Mouse (Mus musculus) ES-Bruce4 (cell line): Measurements from ENCODE around the gene Gnb5. TPM values are rescaled to one million over a fixed set of nuclear protein-coding genes. Genes with fewer than 3 reads are reported as not detected.

ENCODE experiments used
- H3K27ac ChIP-seq: 2 replicates; pipeline ENCODE4 v1.5.1; 2012; ENCODE audit warnings: low read length, inconsistent platforms; ENCODE audit not compliant: insufficient read depth
- H3K27me3 ChIP-seq: 2 replicates; pipeline ENCODE4 v1.6.1; 2012; ENCODE audit warnings: mild to moderate bottlenecking, low read length, inconsistent platforms; ENCODE audit not compliant: control insufficient read depth, poor library complexity, insufficient read depth, severe bottlenecking
- H3K36me3 ChIP-seq: 2 replicates; pipeline ENCODE4 v1.6.1; 2012; ENCODE audit warnings: inconsistent platforms, mild to moderate bottlenecking, low read length, moderate library complexity; ENCODE audit not compliant: control insufficient read depth, poor library complexity, insufficient read depth, severe bottlenecking
- H3K4me1 ChIP-seq: one replicate; pipeline ENCODE4 v1.8.1; 2011; ENCODE audit warnings: low read length; ENCODE audit not compliant: control insufficient read depth, insufficient read depth
- H3K4me3 ChIP-seq: 2 replicates; pipeline ENCODE4 v1.5.1; 2011; ENCODE audit warnings: low read depth, mild to moderate bottlenecking, low read length
- H3K9ac ChIP-seq: 2 replicates; pipeline ENCODE4 v1.6.1; 2012; ENCODE audit warnings: low read depth, mild to moderate bottlenecking, inconsistent platforms; ENCODE audit not compliant: poor library complexity, severe bottlenecking
- H3K9me3 ChIP-seq: replicated peaks from 2 replicates; pipeline ENCODE4 v1.6.1; 2012; ENCODE audit warnings: mild to moderate bottlenecking, low read length, inconsistent platforms; ENCODE audit not compliant: control insufficient read depth, poor library complexity, insufficient read depth, severe bottlenecking
- CTCF ChIP-seq: IDR thresholded peaks from one replicate; pipeline ENCODE4 v1.8.1; 2011; ENCODE audit warnings: low read depth, low read length
- EP300 ChIP-seq: IDR thresholded peaks from 2 replicates; pipeline ENCODE4 v1.6.1; 2011; ENCODE audit warnings: low read depth, low read length; ENCODE audit not compliant: insufficient read depth
- POLR2A ChIP-seq: IDR thresholded peaks from one replicate; pipeline ENCODE4 v1.8.1; 2011; ENCODE audit warnings: low read length; ENCODE audit not compliant: insufficient read depth
- polyA plus RNA-seq: library from polyadenylated mRNA; stranded (reverse); fragments of >200 nt; gene quantifications from 2 replicates; pipeline ENCODE4 v1.2.4, GENCODE M21; 2011; ENCODE audit warnings: low read depth; ENCODE audit not compliant: missing spikeins, insufficient read depth, insufficient read length

Gnb5 gene
- 3.3 and 6.5 TPM in 2 replicates for polyA plus RNA-seq

DNA sequence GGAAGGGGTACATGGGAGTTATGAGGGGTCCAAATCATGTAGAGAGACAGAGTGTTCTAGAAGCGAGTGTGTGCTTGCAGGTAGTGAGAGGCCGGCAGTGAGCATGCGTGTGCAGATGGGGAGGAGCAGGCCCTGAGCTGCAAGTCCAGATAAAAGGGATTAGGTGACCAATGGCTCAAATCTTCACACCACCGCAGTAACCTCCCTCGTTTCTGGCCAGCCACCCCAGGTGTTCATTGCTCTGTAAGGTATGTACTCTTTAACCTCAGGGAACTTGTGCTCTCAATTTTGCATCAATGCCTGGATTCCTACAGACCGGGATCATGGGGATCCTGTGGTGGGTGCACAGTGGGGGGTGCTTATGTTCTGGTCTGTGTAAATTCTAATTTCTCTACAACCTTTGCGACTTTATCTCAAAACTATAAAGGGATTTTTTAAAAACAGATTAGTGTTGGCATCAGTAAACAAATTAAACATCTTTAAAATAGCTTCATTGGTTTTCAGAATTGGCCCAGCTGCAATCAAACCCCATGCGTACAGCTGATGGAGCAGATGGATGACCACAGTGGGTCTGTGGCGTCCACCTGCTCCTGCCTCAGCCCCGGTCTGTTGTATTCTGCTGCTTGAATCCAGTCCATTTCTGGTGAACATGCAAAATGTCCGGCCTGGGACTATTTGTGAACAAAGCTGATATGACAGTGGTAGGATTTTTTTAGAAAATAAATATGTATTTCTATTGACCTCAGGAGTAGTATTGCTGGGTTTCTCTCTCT is at the start of gene Gnb5:
Gene Gnb5 (plus strand): TSS at position 163 of the 773 bp plus-strand sequence.
- Histone ChIP-seq H3K27ac (no peak within 1 kb of the TSS), H3K27me3 (no peaks in the 10 kb centered on the region), H3K4me3 (no peak within 1 kb of the TSS), H3K9me3 (no peaks in the 10 kb centered on the region), H3K36me3 (no peaks in the 10 kb centered on the region), H3K9ac (no peak within 1 kb of the TSS), H3K4me1 (no peaks in the 10 kb centered on the region)
- TF ChIP-seq EP300, result no peak

DNA sequence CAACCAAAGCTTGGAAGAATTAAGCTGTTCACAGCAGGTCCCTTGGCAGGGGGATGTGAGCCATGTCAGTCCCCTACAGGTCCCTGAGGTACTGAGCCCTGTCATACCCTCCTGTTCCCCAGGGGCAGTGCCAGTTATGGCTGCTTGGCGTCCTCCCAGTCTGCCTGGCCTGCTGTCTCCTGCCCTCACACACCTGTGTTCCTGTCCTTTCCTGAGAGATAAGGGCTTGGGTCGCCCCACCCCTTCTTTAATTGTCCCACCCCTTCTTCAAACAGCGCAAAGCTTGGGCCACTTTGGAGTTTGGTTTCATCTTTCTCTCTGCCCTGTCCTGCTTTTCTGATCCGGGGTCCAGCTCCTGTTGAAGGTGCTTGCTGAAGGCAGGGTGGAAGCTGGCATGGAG is 47.3 kb upstream of the Gnb5 start:
- H3K9me3 ChIP-seq, result no peaks in the 10 kb centered on the region
- TF ChIP-seq EP300 (no peak), CTCF (no peak), POLR2A (no peak)
- no peaks in the 10 kb centered on the region for H3K36me3 ChIP-seq
- H3K4me3 ChIP-seq, result no peak overlapping the region
- H3K9ac ChIP-seq, result no peak overlapping the region
- peaks cover 3% of the 10 kb centered on the region for H3K4me1 ChIP-seq
- H3K27me3 ChIP-seq, result no peaks in the 10 kb centered on the region
- H3K27ac ChIP-seq, result no peak overlapping the region

DNA sequence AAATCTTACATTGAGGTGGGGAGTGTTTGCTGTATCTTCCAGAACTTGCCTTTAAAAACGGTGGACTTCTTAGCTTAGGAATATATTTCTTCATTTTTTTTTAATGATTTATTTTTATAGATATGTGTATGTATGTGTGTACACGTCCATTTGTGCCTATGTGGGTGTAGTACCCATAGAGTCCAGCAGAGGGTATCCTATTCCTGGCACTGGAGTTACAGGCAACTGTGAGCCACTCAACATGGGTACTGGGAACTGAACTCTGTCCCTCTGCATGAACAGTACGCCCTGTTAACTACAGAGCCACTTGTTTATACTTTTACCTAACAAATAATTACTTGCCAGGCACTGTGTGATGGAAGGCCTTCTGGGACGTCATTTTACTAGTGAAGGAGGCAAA is 46.4 kb upstream of the Gnb5 start:
- no peak overlapping the region for H3K4me3 ChIP-seq
- TF ChIP-seq CTCF, result peak; percentile 29
- TF ChIP-seq EP300, result no peak
- no peaks in the 10 kb centered on the region for H3K27me3 ChIP-seq
- H3K36me3 ChIP-seq, result no peaks in the 10 kb centered on the region
- no peak overlapping the region for H3K9ac ChIP-seq
- H3K4me1 ChIP-seq, result peaks cover 3% of the 10 kb centered on the region
- H3K9me3 ChIP-seq, result no peaks in the 10 kb centered on the region
- H3K27ac ChIP-seq, result no peak overlapping the region

DNA sequence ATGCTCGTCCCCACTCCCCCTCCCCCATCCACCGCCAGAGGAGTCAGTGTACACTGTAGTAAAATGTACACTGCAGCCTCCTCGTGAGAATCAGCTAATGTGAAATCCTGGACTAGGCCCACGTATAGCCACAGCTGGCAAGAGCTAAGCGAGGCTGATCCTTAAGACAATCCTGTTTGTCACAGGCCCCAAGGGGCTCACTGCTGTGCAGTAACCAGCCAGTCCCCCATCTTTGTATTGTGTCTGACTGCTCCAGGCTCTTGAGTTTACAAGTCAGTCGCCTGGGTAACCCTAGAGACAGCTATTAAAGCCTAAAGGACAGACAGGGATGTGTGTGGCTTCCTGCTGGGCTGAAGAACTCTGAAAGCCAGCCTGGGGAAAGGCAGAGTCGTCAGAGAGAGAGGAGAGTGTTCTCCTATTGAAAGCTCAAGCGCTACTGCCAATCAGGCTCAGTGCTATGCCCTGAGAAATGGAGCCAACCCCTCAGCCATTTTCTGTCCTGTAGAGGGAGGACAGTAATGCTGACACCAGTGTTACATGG is 44.7 kb upstream of the Gnb5 start:
- Histone ChIP-seq H3K36me3 (no peaks in the 10 kb centered on the region), H3K4me3 (no peak overlapping the region), H3K4me1 (peaks cover 3% of the 10 kb centered on the region), H3K9ac (no peak overlapping the region), H3K9me3 (no peaks in the 10 kb centered on the region), H3K27me3 (no peaks in the 10 kb centered on the region), H3K27ac (peak overlapping the region; percentile 26)
- TF ChIP-seq POLR2A (no peak), CTCF (no peak), EP300 (no peak)

DNA sequence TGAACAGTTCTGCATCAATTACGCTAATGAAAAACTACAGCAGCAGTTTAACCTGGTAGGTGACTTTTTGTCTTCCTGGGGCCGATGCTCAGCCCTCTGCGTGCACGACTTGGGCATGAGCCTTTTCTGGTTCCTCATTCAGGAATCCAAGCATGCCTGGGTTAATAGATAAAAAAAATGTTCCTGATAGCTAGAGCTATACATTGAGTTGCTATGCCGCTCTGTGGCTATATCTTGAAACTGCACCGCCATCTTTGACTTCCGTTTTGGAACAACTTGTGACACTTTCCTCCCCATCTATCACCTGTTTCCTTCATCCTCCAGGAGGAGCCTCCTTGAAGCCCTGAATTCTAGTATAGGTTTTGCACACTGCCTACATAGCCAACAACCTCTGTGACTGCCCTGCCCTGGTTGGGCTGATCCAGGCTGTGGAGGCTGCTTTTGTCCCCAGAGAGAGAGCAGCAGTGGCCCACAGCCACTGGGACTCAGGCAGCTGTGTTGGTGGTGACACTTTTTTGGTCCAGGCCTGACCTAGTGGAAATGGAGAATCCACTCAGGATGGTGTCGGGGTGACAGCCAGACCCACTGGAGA is 43.8 kb upstream of the Gnb5 start:
- Histone ChIP-seq H3K4me3 (no peak overlapping the region), H3K4me1 (peaks cover 3% of the 10 kb centered on the region), H3K27me3 (no peaks in the 10 kb centered on the region), H3K36me3 (no peaks in the 10 kb centered on the region), H3K9me3 (no peaks in the 10 kb centered on the region), H3K27ac (no peak overlapping the region), H3K9ac (no peak overlapping the region)
- TF ChIP-seq POLR2A (no peak), EP300 (no peak)

DNA sequence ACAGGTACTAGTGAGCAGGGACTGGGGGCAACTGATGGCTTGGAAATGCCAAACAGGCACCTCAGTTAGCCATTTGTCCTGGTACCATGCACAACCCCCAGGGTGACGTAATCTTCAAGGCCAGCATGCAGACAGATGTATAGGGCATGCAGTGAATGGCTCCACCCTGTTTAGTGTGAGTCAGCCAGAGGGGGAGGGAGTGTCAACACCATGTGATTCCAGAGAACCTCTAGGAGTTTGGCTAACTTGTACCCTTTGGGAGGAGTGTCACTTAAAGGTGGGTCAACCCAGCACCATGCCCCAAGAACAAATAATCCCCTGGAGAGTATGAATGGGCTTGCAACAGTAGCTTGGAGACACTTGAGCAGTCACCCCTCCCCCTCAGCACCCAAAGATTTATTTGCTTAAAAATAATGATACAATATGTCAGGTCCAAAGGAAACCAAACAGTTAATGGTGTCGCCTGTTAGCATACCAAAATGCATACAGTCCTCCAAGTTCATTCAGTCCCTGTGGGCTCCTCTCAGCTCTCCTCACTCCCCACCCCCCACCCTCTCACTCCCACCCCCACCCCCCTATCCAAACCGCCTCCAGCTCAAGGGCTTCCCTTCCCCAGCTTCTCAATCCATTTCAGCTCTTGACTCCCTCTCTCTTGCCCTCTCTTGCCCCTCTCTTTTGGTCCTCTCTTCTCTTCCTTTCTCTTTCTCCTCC is 41.9 kb upstream of the Gnb5 start:
- Histone ChIP-seq H3K4me3 (no peak overlapping the region), H3K36me3 (no peaks in the 10 kb centered on the region), H3K4me1 (peaks cover 3% of the 10 kb centered on the region), H3K9me3 (no peaks in the 10 kb centered on the region), H3K9ac (no peak overlapping the region), H3K27ac (peak overlapping the region; percentile 17), H3K27me3 (no peaks in the 10 kb centered on the region)
- peak; percentile 56; the same call in 1 of the 2 replicates for TF ChIP-seq EP300
- TF ChIP-seq POLR2A, result no peak
